Mouse (Mus musculus) layer of hippocampus, adult 18-20 months (tissue): ENCODE results near the gene Zfp61. TPM values are rescaled to one million over a fixed set of nuclear protein-coding genes. Genes with fewer than 3 reads are reported as not detected.
"Not testable (repeated sequence)": the region's sequence is repeated elsewhere in the genome, so short reads cannot be mapped to it uniquely, and the experiment has no call there.

Source experiments
- DNase-seq, 2 experiments: peaks; one replicate each; pipeline ENCODE4 v3.0.0; 2022; ENCODE audit warnings: low spot score in 2 of 2
- total RNA-seq, 2 experiments: library from RNA; stranded (reverse); gene quantifications; 2 replicates each; pipeline ENCODE4 v1.2.3; 2021

The Zfp61 gene
- total RNA-seq, 2 experiments from 2014 or later: 19.8 to 24.9 TPM

DNA sequence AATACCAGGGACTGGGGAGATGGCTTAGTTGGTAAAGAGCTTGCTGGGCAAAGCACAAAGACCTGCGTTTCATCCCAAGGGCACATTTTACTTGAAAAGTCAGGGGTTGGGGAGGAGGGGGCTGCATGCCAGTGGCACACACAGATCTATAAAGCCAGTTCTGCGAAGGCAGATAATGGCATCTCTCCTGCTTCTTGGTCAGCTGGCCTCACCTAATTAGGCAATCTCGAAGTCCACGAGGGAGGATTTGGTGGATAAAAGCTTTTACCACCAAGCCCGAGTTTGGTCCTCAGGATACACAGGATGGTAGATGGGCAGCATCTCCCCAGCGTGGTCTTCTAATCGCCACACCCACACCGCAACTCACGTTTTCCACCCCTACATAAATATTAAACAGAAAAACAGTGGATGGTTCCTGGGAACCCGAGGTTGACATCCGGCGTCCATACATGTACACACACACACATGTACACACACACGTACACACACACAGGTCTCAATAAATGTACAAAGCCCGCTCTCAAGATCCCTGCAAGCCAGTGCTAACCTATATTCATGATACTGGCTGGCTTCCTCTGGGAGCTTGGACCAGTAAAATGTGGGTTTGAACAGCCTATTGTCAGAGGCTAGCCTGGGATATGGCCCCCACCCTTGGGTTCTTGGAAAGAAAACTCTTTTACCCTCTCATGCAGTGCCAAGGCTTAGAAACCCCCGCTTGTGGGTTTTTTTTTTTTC is 3.5 kb downstream of the Zfp61 start:
- no peak for DNase-seq

DNA sequence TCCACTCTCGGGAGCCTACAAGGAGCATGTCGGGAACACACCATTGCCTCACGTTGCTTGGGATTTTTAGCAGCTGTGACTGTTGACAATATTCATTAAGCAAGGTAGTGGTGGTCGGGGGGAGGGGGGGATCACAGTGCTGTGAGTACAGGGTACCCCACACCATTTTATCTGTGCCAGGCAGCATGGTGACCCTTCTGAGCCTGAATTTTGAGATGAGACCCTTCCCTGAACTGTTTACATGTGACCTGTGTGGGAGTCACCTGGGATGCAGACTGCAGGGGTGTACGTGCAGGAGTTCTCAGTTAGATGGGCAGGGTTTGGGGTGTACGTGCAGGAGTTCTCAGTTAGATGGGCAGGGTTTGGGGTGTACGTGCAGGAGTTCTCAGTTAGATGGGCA is 4.6 kb downstream of the Zfp61 start:
- no peak for DNase-seq

GRCm38 (mm10) chr7:24295376-24295775 is 5.7 kb downstream of the Zfp61 start:
- no peak for DNase-seq

- DNase-seq: no peak
Observed at GRCm38 (mm10) chr7:24294763-24295162, 6.3 kb downstream of the Zfp61 start.

DNA sequence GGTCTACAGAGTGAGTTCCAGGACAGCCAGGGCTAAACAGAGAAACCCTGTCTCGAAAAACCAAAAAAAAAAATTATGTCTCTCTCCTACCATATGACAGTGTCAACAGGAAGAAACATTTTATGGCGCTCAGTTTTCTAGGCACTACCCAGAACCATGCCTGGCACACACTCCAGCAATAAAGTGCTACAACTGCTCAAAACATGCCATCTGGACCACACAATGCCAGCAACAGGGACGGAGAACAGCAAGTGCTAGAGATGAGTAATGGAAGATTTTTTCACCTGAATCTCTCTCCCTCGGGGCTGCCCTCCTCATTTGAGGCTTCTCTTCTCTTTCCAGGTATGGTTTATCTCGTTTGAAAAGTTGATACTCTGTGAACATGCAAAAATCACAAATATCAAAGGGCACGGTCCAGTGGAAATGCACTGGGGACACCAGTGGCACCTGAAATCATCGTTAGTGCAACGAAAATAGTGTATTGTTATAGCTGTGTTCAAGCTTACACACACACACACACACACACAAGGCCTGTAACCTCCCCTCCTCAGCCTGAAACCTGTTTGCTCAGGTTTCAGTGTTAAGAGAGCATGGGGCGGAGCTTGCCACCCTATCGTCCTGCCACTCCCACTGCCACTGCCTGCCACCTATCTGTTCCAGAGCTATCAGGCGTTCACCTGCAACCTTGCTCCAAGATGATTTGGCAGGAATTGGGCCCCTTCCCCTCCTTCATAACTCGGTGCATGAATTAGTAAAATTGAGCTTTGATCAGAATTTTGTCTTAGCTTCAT is 7.8 kb downstream of the Zfp61 start:
- peak in 1 of 2 experiments; percentile 62 for DNase-seq

GRCm38 (mm10) chr7:24291387-24292090 is 9.5 kb downstream of the Zfp61 start:
- DNase-seq: no peak

- no peak for DNase-seq
Observed at GRCm38 (mm10) chr7:24290106-24290693, 10.8 kb downstream of the Zfp61 start.

GRCm38 (mm10) chr7:24288512-24288911 is 12.5 kb downstream of the Zfp61 start:
- DNase-seq: peak in 1 of 2 experiments; percentile 73

DNA sequence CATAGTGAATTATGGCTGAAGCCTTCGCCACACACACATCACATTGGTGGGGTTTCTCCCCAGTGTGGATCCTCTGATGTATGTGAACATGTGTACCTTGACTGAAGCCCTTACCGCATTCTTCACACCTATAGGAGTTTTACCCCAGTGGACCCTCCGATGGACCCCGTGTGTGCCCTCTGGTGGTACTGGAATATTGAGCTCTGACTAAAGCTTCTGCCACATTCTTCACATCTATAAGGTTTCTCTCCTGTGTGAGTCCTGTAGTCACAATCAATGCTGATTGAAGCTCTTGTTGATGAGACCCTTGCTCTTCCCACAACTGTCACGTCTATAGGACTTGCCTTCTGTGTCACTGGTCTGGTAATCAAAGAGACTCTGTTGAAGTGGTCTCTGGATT is 13.4 kb downstream of the Zfp61 start:
- DNase-seq: no peak

- DNase-seq: no peak
Observed at GRCm38 (mm10) chr7:24286916-24287315, 14.1 kb downstream of the Zfp61 start.

DNA sequence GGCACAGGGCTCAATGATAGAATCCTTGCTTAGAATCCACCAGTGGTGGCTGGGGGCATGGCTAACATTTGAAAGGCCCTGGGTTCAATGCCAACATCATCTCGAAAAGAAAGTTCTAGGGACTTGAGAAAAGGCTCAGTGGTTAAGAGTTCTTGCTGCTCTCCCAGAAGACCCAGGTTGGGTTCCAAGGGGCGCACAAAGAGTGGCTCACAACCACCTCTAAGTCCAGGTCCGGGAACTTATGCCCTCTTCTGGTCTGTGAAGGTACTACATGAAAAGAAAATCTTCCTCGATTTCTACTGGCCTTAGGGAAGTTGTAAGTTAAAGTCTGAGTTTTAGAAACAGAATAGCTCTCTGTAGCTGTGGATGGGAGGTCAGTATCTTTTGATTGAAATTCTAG is 14.9 kb downstream of the Zfp61 start:
- no peak for DNase-seq

GRCm38 (mm10) chr7:24280858-24281145 is 20.2 kb downstream of the Zfp61 start:
- no peak for DNase-seq

DNA sequence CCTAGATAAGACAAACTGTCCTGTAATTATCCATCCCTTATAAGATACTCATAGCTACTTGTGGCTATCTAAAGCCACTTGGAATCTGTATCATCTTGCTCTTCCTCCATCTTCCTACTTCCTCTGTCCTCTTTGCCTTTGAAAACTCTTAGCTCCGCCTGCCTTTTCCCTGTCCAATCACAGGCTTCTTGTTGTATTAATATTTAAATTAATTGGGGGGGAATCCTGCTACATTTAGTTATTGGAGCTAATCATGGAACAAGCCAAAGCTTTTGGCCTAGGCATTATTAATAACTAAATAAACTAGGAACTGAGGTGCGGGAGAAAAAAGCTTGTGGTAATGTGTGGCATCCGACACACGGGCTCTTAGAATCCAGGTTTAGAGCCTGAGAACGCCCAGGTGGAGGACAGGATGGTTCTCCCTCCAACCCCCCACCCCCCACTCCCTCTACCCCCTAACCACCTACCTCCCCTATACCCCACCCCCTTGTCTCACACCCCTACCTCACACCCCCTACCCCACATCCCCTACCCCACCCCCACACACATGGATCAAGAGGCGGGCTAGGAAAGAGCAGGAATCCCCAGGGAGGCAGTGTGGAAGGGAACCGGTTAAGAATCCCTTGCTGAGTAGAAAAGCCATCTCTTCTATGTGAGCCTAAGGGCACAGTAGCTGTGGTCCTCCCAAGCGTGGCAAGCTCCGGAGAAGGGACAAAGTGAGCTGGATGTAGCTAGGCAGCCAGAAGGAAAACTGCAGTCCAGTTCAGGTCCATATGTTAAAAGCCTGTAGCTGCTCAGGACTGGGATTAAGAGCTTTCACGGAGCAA is 20.8 kb downstream of the Zfp61 start:
- no peak for DNase-seq

DNA sequence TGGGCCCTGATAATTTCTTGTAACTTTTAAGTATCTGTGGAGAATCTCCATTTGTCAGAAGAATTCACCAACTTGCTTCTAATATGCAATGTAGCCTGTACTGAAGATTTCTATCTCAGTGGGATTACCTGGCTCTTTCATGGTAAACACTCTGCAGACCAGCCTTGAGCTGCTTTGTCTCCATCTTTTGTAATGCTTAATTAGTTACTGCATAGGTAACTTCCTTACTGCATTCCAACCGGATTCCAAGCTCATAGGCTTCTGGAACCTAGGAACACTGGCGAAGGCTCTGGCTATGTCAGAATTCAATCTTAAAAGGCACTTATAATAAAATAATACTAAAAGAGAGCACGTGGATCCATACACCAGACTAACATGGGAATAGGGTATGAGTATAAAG is 22.3 kb downstream of the Zfp61 start:
- not testable (repeated sequence) for DNase-seq

- DNase-seq: no peak
Observed at GRCm38 (mm10) chr7:24274456-24274855, 26.6 kb downstream of the Zfp61 start.

GRCm38 (mm10) chr7:24271191-24271590 is 29.8 kb downstream of the Zfp61 start:
- DNase-seq: no peak

GRCm38 (mm10) chr7:24270288-24270672 is 30.8 kb downstream of the Zfp61 start, which contains the start of gene Zfp93:
Zfp93 (plus strand) TSS chr7:24270420.
- DNase-seq: peak; percentile 83 to 92

DNA sequence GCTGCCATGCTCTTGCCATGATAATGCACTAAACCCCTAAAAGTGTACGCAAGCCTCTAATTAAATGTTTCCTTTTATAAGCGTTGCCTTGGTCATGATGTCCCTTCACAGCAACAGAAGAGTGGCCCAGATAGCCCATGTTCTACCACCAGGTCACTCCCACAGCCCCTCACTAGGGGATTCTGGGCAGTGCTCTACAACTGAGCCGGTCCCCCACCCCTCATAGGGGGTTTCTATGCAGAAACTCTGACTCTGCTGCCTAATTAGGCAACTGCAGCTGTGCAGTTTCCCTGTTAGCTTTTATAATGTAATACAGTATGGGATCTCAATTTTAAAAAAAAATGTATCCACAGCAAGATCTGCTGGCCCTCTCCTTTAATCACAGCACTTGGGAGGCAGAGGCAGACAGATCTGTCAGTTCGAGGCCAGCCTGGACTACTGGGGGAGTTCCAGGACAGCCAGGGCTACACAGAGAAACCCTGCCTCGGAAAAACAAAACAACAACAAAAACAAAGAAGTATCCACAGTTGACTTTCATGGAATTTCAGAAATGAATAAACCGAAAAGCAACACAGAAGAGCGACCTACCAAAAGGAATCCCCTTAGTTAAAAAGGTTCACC is 31.3 kb downstream of the Zfp61 start:
- DNase-seq: no peak

DNA sequence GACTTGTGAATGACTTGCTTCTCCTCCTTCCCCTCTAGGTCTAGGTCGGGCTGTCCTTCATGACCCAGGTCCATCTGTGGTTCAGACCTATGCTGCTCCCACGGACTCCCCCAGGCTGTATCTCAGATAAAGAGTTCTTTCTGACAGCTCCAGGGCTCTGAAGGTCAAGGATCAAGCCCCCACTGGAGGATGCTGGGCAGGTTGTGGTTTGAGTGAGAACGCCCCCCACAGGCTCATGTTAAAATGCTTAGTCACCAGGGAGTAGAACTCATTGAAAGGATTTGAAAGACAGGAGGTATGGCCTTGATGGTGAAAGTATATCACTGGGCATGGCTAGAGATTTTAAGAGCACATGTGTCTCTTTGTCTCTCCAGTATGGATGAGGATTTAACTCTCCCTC is 31.8 kb downstream of the Zfp61 start:
- no peak for DNase-seq
